Mouse (Mus musculus): ENCODE measurements at regions not wholly inside any gene's neighbourhood (a gene's known extent, or its start where the extent isn't known, plus 50 kb on each side); places are given as distances from the start of the nearest gene placed in this dataset.

- DNase-seq (ENCODE audit: inconsistent ontology term), result no peak
Observed at GRCm38 (mm10) chr15:56604266-56604665, 873.2 kb downstream of the Slc22a22 start.

GRCm38 (mm10) chr15:56592656-56593055 lies 884.8 kb downstream of the Slc22a22 start:
- no peak for DNase-seq (ENCODE audit: inconsistent ontology term)

GRCm38 (mm10) chr15:56580745-56581515 lies 896.5 kb downstream of the Slc22a22 start:
- no peak for DNase-seq (ENCODE audit: inconsistent ontology term)

GRCm38 (mm10) chr15:56563192-56563591 lies 914.2 kb downstream of the Slc22a22 start:
- no peak for DNase-seq (ENCODE audit: inconsistent ontology term)

GRCm38 (mm10) chr15:56562785-56563184 lies 914.6 kb downstream of the Slc22a22 start:
- DNase-seq (ENCODE audit: inconsistent ontology term), result no peak

GRCm38 (mm10) chr15:56562143-56562542 lies 915.3 kb downstream of the Slc22a22 start:
- no peak for DNase-seq (ENCODE audit: inconsistent ontology term)

GRCm38 (mm10) chr15:56554386-56554785 lies 923.0 kb downstream of the Slc22a22 start:
- DNase-seq (ENCODE audit: inconsistent ontology term), result peak; percentile 26

- DNase-seq (ENCODE audit: inconsistent ontology term), result no peak
Observed at GRCm38 (mm10) chr15:56553851-56554250, 923.6 kb downstream of the Slc22a22 start.

GRCm38 (mm10) chr15:56531529-56531928 lies 945.9 kb downstream of the Slc22a22 start:
- no peak for DNase-seq (ENCODE audit: inconsistent ontology term)

- DNase-seq (ENCODE audit: inconsistent ontology term), result no peak
Observed at GRCm38 (mm10) chr15:56518379-56518778, 959.0 kb downstream of the Slc22a22 start.

GRCm38 (mm10) chr15:56516095-56516494 lies 961.3 kb downstream of the Slc22a22 start:
- no peak for DNase-seq (ENCODE audit: inconsistent ontology term)

GRCm38 (mm10) chr15:56498774-56499173 lies 978.7 kb downstream of the Slc22a22 start:
- DNase-seq (ENCODE audit: inconsistent ontology term), result peak; percentile 77

- DNase-seq (ENCODE audit: inconsistent ontology term), result peak; percentile 78
Observed at GRCm38 (mm10) chr15:56497757-56498156, 979.7 kb downstream of the Slc22a22 start.

GRCm38 (mm10) chr15:56496355-56496754 lies 981.1 kb downstream of the Slc22a22 start:
- DNase-seq (ENCODE audit: inconsistent ontology term), result no peak

- peak; percentile 30 for DNase-seq (ENCODE audit: inconsistent ontology term)
Observed at GRCm38 (mm10) chr15:56485931-56486330, 991.5 kb downstream of the Slc22a22 start.

- DNase-seq (ENCODE audit: inconsistent ontology term), result peak; percentile 59
Observed at GRCm38 (mm10) chr15:56484693-56485092, 992.7 kb downstream of the Slc22a22 start.

- DNase-seq (ENCODE audit: inconsistent ontology term), result peak; percentile 21
Observed at GRCm38 (mm10) chr15:56479682-56480081, 997.7 kb downstream of the Slc22a22 start.

GRCm38 (mm10) chr15:56479015-56479414 lies 998.4 kb downstream of the Slc22a22 start:
- DNase-seq (ENCODE audit: inconsistent ontology term), result no peak

GRCm38 (mm10) chr15:56473679-56474078 lies 1003.7 kb downstream of the Slc22a22 start:
- peak; percentile 47 for DNase-seq (ENCODE audit: inconsistent ontology term)

GRCm38 (mm10) chr15:56451881-56452280 lies 1025.5 kb downstream of the Slc22a22 start:
- DNase-seq (ENCODE audit: inconsistent ontology term), result no peak

- DNase-seq (ENCODE audit: inconsistent ontology term), result no peak
Observed at GRCm38 (mm10) chr15:56448015-56448645, 1029.3 kb downstream of the Slc22a22 start.

- no peak for DNase-seq (ENCODE audit: inconsistent ontology term)
Observed at GRCm38 (mm10) chr15:56440171-56440570, 1037.3 kb downstream of the Slc22a22 start.

GRCm38 (mm10) chr15:56438370-56438769 lies 1039.1 kb downstream of the Slc22a22 start:
- no peak for DNase-seq (ENCODE audit: inconsistent ontology term)

All from Muller cell, postnatal 12 days (primary cell).